Mouse (Mus musculus) midbrain, embryonic 16.5 days (tissue): ENCODE measurements at regions not wholly inside any gene's neighbourhood (a gene's known extent, or its start where the extent isn't known, plus 50 kb on each side); places are given as distances from the start of the nearest gene placed in this dataset.

Experiments used
- ATAC-seq: fragments of 200-750 bp; cut with Nextera tagmentation; 2 replicates; pipeline ENCODE4 v1.8.0; 2017; ENCODE audit warnings: moderate TSS enrichment
- H3K27ac ChIP-seq: fragments of 300-500 bp; sonication (generic); 2 replicates; pipeline ENCODE4 v1.5.1; 2014; ENCODE audit warnings: mild to moderate bottlenecking, low read length, mixed read lengths
- H3K27me3 ChIP-seq: fragments of 300-500 bp; sonication (generic); 2 replicates; pipeline ENCODE4 v1.6.1; 2014; ENCODE audit warnings: low read depth, low read length, mixed read lengths; ENCODE audit not compliant: control insufficient read depth, insufficient read depth
- H3K36me3 ChIP-seq: fragments of 300-500 bp; sonication (generic); 2 replicates; pipeline ENCODE4 v1.6.1; 2014; ENCODE audit warnings: mild to moderate bottlenecking, low read length, moderate library complexity, mixed read lengths; ENCODE audit not compliant: control insufficient read depth, insufficient read depth
- H3K4me1 ChIP-seq: fragments of 300-500 bp; sonication (generic); 2 replicates; pipeline ENCODE4 v1.6.1; 2014; ENCODE audit warnings: mild to moderate bottlenecking, low read length, mixed read lengths; ENCODE audit not compliant: control insufficient read depth, insufficient read depth
- H3K4me2 ChIP-seq: fragments of 300-500 bp; sonication (generic); 2 replicates; pipeline ENCODE4 v1.6.1; 2014; ENCODE audit warnings: mild to moderate bottlenecking, low read length, mixed read lengths
- H3K4me3 ChIP-seq: fragments of 300-500 bp; sonication (generic); 2 replicates; pipeline ENCODE4 v1.5.1; 2014; ENCODE audit warnings: low read depth, mild to moderate bottlenecking, low read length, moderate library complexity, mixed read lengths
- H3K9ac ChIP-seq: fragments of 300-500 bp; sonication (generic); 2 replicates; pipeline ENCODE4 v1.6.1; 2014; ENCODE audit warnings: low read depth, low read length, mixed read lengths
- H3K9me3 ChIP-seq: fragments of 300-500 bp; sonication (generic); replicated peaks from 2 replicates; pipeline ENCODE4 v1.6.1; 2014; ENCODE audit warnings: mild to moderate bottlenecking, low read length, mixed read lengths; ENCODE audit not compliant: control insufficient read depth, poor library complexity, severe bottlenecking
- WGBS: fragments of 180-500 bp; shearing (Covaris S2); extraction: QIAGEN DNeasy Blood & Tissue Kit; methylation state at CpG from one replicate; pipeline ENCODE4 v1.1.7; 2014; 5-methylcytosine and 5-hydroxymethylcytosine counted together

GRCm38 (mm10) chr5:97330074-97330473 is 62.1 kb downstream of the Naa11 start:
- Histone ChIP-seq H3K9ac (no peak overlapping the region), H3K4me1 (no peaks in the 10 kb centered on the region), H3K9me3 (no peaks in the 10 kb centered on the region), H3K4me2 (no peak overlapping the region), H3K4me3 (no peak overlapping the region), H3K36me3 (no peaks in the 10 kb centered on the region), H3K27ac (no peak overlapping the region), H3K27me3 (no peaks in the 10 kb centered on the region)
- no peak for ATAC-seq
- WGBS = 48% methylated on average over 1 of the region's 1 CpGs

GRCm38 (mm10) chr5:97325831-97326230 is 66.3 kb downstream of the Naa11 start:
- H3K9me3 ChIP-seq = no peaks in the 10 kb centered on the region
- no peak overlapping the region for H3K4me2 ChIP-seq
- no peak for ATAC-seq
- no peaks in the 10 kb centered on the region for H3K4me1 ChIP-seq
- no peak overlapping the region for H3K4me3 ChIP-seq
- no peak overlapping the region for H3K27ac ChIP-seq
- H3K27me3 ChIP-seq = no peaks in the 10 kb centered on the region
- WGBS = 76% methylated on average over 5 of the region's 5 CpGs
- H3K9ac ChIP-seq = no peak overlapping the region
- no peaks in the 10 kb centered on the region for H3K36me3 ChIP-seq

- Histone ChIP-seq H3K4me3 (no peak overlapping the region), H3K27me3 (no peaks in the 10 kb centered on the region), H3K27ac (no peak overlapping the region), H3K36me3 (no peaks in the 10 kb centered on the region), H3K9me3 (no peaks in the 10 kb centered on the region), H3K4me1 (no peaks in the 10 kb centered on the region), H3K4me2 (no peak overlapping the region), H3K9ac (no peak overlapping the region)
- no peak for ATAC-seq
- 62% methylated on average over 3 of the region's 3 CpGs for WGBS
Observed at GRCm38 (mm10) chr5:97323873-97324272, 68.3 kb downstream of the Naa11 start.

- Histone ChIP-seq H3K36me3 (no peaks in the 10 kb centered on the region), H3K27me3 (no peaks in the 10 kb centered on the region), H3K4me3 (no peak overlapping the region), H3K9me3 (no peaks in the 10 kb centered on the region), H3K9ac (no peak overlapping the region), H3K4me2 (no peak overlapping the region), H3K4me1 (no peaks in the 10 kb centered on the region), H3K27ac (no peak overlapping the region)
- 97% methylated on average over 2 of the region's 2 CpGs for WGBS
- no peak for ATAC-seq
Observed at GRCm38 (mm10) chr5:97319816-97320487, 72.2 kb downstream of the Naa11 start.

- Histone ChIP-seq H3K27ac (no peak overlapping the region), H3K4me3 (no peak overlapping the region), H3K9ac (no peak overlapping the region), H3K36me3 (no peaks in the 10 kb centered on the region), H3K9me3 (no peaks in the 10 kb centered on the region), H3K4me2 (no peak overlapping the region), H3K27me3 (no peaks in the 10 kb centered on the region), H3K4me1 (no peaks in the 10 kb centered on the region)
- 81% methylated on average over 4 of the region's 4 CpGs for WGBS
- ATAC-seq = no peak
Observed at GRCm38 (mm10) chr5:97306902-97307301, 85.3 kb downstream of the Naa11 start.

GRCm38 (mm10) chr5:97304921-97305320 is 87.3 kb downstream of the Naa11 start:
- ATAC-seq = no peak
- Histone ChIP-seq H3K4me2 (no peak overlapping the region), H3K4me3 (no peak overlapping the region), H3K36me3 (no peaks in the 10 kb centered on the region), H3K27me3 (no peaks in the 10 kb centered on the region), H3K9ac (no peak overlapping the region), H3K27ac (no peak overlapping the region), H3K9me3 (no peaks in the 10 kb centered on the region), H3K4me1 (no peaks in the 10 kb centered on the region; the same call in 1 of the 2 replicates)
- WGBS = 88% methylated on average over 4 of the region's 4 CpGs

GRCm38 (mm10) chr5:97301621-97302020 is 90.6 kb downstream of the Naa11 start:
- H3K4me1 ChIP-seq = no peaks in the 10 kb centered on the region; the same call in 1 of the 2 replicates
- no peaks in the 10 kb centered on the region for H3K27me3 ChIP-seq
- 82% methylated on average over 4 of the region's 4 CpGs for WGBS
- no peak overlapping the region for H3K9ac ChIP-seq
- no peak overlapping the region for H3K27ac ChIP-seq
- H3K4me2 ChIP-seq = no peak overlapping the region
- H3K9me3 ChIP-seq = no peaks in the 10 kb centered on the region
- H3K36me3 ChIP-seq = no peaks in the 10 kb centered on the region
- H3K4me3 ChIP-seq = no peak overlapping the region
- ATAC-seq = no peak

- Histone ChIP-seq H3K9ac (no peak overlapping the region), H3K9me3 (no peaks in the 10 kb centered on the region), H3K36me3 (no peaks in the 10 kb centered on the region), H3K27ac (no peak overlapping the region), H3K27me3 (no peaks in the 10 kb centered on the region), H3K4me1 (no peaks in the 10 kb centered on the region; the same call in 1 of the 2 replicates), H3K4me2 (no peak overlapping the region), H3K4me3 (no peak overlapping the region)
- 32% methylated on average over 5 of the region's 5 CpGs for WGBS
- no peak for ATAC-seq
Observed at GRCm38 (mm10) chr5:97300861-97301260, 91.3 kb downstream of the Naa11 start.

- H3K9ac ChIP-seq = no peak overlapping the region
- 69% methylated on average over 6 of the region's 6 CpGs for WGBS
- ATAC-seq = no peak
- no peaks in the 10 kb centered on the region; the same call in 1 of the 2 replicates for H3K4me1 ChIP-seq
- no peaks in the 10 kb centered on the region for H3K27me3 ChIP-seq
- H3K27ac ChIP-seq = no peak overlapping the region
- no peak overlapping the region for H3K4me3 ChIP-seq
- H3K4me2 ChIP-seq = no peak overlapping the region
- H3K9me3 ChIP-seq = no peaks in the 10 kb centered on the region
- H3K36me3 ChIP-seq = no peaks in the 10 kb centered on the region
Observed at GRCm38 (mm10) chr5:97300114-97300840, 91.9 kb downstream of the Naa11 start.
